Comparison of ENCODE assay signal across 20 mouse cellular contexts in the genomic region with DNA sequence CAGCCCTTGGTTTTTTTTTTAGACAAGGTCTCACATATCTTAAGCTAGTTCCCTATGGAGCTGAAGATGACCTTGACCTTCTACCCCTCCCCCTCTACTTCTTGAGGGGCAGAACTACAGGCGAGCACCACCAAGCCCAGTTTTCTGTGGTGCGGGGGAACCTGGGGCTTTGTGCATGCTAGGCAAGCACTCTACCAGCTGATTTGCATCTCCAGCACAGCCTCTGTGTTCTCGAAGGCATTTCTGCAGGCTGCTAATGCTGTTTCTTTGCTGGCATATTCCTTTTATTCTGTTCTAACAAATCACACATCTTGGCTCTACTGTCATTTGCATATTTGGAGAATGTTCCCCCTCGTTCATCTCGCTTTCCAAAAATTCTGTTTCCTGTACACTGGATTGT. TPM values are rescaled to one million over a fixed set of nuclear protein-coding genes. Genes with fewer than 3 reads are reported as not detected.
DNase-seq lines count a peak whose midpoint lies in the region; ATAC-seq lines count a peak whose summit lies in the region.
"Had no signal": no experiment of that assay in that cellular context is flagged by ENCODE, and none has a peak within 500 bp of the region (broad histone marks: within the 10 kb centered on the region; RNA-seq: fewer than 3 reads in every experiment).

No protein-coding gene starts in this region.

- DNase-seq in frontal cortex, postnatal 10 days (ENCODE audit: low spot score in 2 of 2), result no peak
- peak; percentile 42 for DNase-seq in layer of hippocampus, adult 9-11 months
- DNase-seq in layer of hippocampus, postnatal 36 days, result no peak
- DNase-seq in testis, postnatal 14 days (ENCODE audit: low spot score), result peak; percentile 20
- DNase-seq in testis, postnatal 10 days (ENCODE audit: low spot score), result no peak
- DNase-seq in telencephalon, adult 2 months (ENCODE audit: low read depth, low spot score), result peak; percentile 72
- DNase-seq in lung, postnatal 36 days, result no peak
- DNase-seq: adrenal gland, postnatal 10 days; cerebellum, adult 11-12 months; cerebellum, postnatal 25 days; gastrocnemius, adult 2 months; heart, postnatal 14 days; kidney, adult 8-10 months; liver; thymus, postnatal 25 days had no signal

- peak; percentile 98 for ATAC-seq in frontal cortex, adult (ENCODE audit: low TSS enrichment)
- ATAC-seq: inflammation-experienced regulatory T-cells, adult 6 months; lung, postnatal 0 days; midbrain, embryonic 15.5 days had no signal

RNA-seq across cellular contexts. Expression of a gene that starts 6.2 kb away (rescaled TPM):
- 1 to 10 TPM in 1 of 2 experiments, under 1 TPM in 1; 0.66 to 1.7 TPM for total RNA-seq in layer of hippocampus, postnatal 36 days (2021)
- total RNA-seq: adrenal gland, postnatal 10 days; gastrocnemius, adult 2 months; heart, postnatal 14 days; megakaryocyte-erythroid progenitor cell, adult 5-6 weeks had no signal

Comparison
In these comparisons a context has a peak if more than half of its experiments do, and no peak if none do; other contexts are left out.
1. DNase-seq: peak in layer of hippocampus, adult 9-11 months (single experiment), testis, postnatal 14 days (single experiment) and telencephalon, adult 2 months (single experiment); none in frontal cortex, postnatal 10 days (0 of 2), layer of hippocampus, postnatal 36 days (0 of 2), testis, postnatal 10 days (single experiment) and lung, postnatal 36 days (single experiment).